In the genomic region with DNA sequence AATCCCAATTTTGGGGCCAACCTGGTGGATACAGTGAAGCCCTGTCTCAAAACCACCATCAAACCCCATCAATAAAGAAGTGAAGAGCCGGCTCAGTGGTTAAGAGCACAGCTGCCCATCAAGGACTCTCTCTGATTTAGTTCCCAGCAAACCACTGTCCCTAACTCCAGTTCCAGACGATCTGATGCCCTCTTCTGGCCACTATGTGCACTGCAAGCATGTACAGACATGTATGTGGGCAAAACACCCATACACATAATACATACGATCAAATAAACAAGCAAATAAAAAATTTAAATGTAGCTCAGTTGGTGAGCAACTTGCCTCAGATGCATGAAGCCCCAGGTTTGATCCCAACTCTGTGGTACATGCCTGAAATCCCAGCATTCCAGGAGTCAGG, we compare ENCODE assay signal across 8 mouse cellular contexts.
DNase-seq lines count a peak whose midpoint lies in the region; ATAC-seq and TF ChIP-seq lines count a peak whose summit lies in the region.

No protein-coding gene starts in this region.

- peak; percentile 17 for DNase-seq in embryo, embryonic 10.5 days (ENCODE audit: low spot score)
- DNase-seq in embryo, embryonic 11 days: no peak
- DNase-seq in midbrain, postnatal 0 days (ENCODE audit: low spot score): no peak
- peak; percentile 41 for DNase-seq in brain, adult 2 months (ENCODE audit: low read depth, low spot score)
- DNase-seq in left cerebral cortex, adult 9 months (ENCODE audit: low spot score in 2 of 2): no peak

- TF ChIP-seq CTCF in midbrain, postnatal 0 days (IDR thresholded peaks at IDR 0.05): peak; percentile 64

- no peaks in the 10 kb centered on the region for H3K9me3 ChIP-seq in midbrain, postnatal 0 days (ENCODE audit: low read length)
- H3K9me3 ChIP-seq in midbrain, embryonic 13.5 days: 0 out of 2 replicates have a peak, but pooled peaks cover 5% of the 10 kb centered on the region
- H3K9me3 ChIP-seq in hindbrain, embryonic 12.5 days (replicated peaks): no peaks in the 10 kb centered on the region

- peaks cover 16% of the 10 kb centered on the region for H3K36me3 ChIP-seq in midbrain, postnatal 0 days (ENCODE audit: insufficient read depth, low read length)
- H3K36me3 ChIP-seq in midbrain, embryonic 13.5 days: peaks cover 58% of the 10 kb centered on the region
- H3K36me3 ChIP-seq in macrophage (ENCODE audit: inconsistent target): peaks cover 48% of the 10 kb centered on the region
- peaks cover 48% of the 10 kb centered on the region for H3K36me3 ChIP-seq in hindbrain, embryonic 12.5 days

- H3K27ac ChIP-seq in midbrain, postnatal 0 days (ENCODE audit: low read depth, low read length): no peak overlapping the region
- H3K27ac ChIP-seq in midbrain, embryonic 13.5 days: no peak overlapping the region
- H3K27ac ChIP-seq in macrophage: peak overlapping the region; percentile 66; the same call in 1 of the 2 replicates
- H3K27ac ChIP-seq in hindbrain, embryonic 12.5 days: no peak overlapping the region

- WGBS in midbrain, postnatal 0 days: 80% methylated on average over 3 of the region's 3 CpGs
- WGBS in midbrain, embryonic 13.5 days: 78% methylated on average over 3 of the region's 3 CpGs
- WGBS in macrophage (ENCODE audit: missing documents): 77% methylated on average over 3 of the region's 3 CpGs
- WGBS in hindbrain, embryonic 12.5 days: 82% methylated on average over 3 of the region's 3 CpGs

- H3K79me2 ChIP-seq in macrophage (ENCODE audit: inconsistent target): peaks cover 61% of the 10 kb centered on the region

- no peaks in the 10 kb centered on the region for H3K27me3 ChIP-seq in midbrain, postnatal 0 days (ENCODE audit: insufficient read depth, low read length)
- no peaks in the 10 kb centered on the region for H3K27me3 ChIP-seq in midbrain, embryonic 13.5 days
- H3K27me3 ChIP-seq in hindbrain, embryonic 12.5 days: no peaks in the 10 kb centered on the region

- H3K4me3 ChIP-seq in midbrain, postnatal 0 days (ENCODE audit: low read depth, low read length): no peak overlapping the region
- H3K4me3 ChIP-seq in midbrain, embryonic 13.5 days (replicated peaks): no peak overlapping the region
- no peak overlapping the region for H3K4me3 ChIP-seq in macrophage (ENCODE audit: inconsistent target)
- H3K4me3 ChIP-seq in hindbrain, embryonic 12.5 days: no peak overlapping the region

- no peak overlapping the region for H3K4me2 ChIP-seq in midbrain, postnatal 0 days (ENCODE audit: low read depth, low read length, poor library complexity, severe bottlenecking)
- no peak overlapping the region for H3K4me2 ChIP-seq in midbrain, embryonic 13.5 days (replicated peaks)
- H3K4me2 ChIP-seq in hindbrain, embryonic 12.5 days (replicated peaks): no peak overlapping the region

- no peak overlapping the region for H3K9ac ChIP-seq in midbrain, postnatal 0 days (replicated peaks; ENCODE audit: low read length, poor library complexity, severe bottlenecking)
- no peak overlapping the region for H3K9ac ChIP-seq in midbrain, embryonic 13.5 days (replicated peaks)
- H3K9ac ChIP-seq in hindbrain, embryonic 12.5 days: no peak overlapping the region

- ATAC-seq in midbrain, postnatal 0 days (ENCODE audit: low FRiP score): no peak
- ATAC-seq in midbrain, embryonic 13.5 days: no peak
- ATAC-seq in hindbrain, embryonic 12.5 days (ENCODE audit: low FRiP score): no peak

- H3K4me1 ChIP-seq in midbrain, postnatal 0 days (ENCODE audit: insufficient read depth, low read length): no peaks in the 10 kb centered on the region
- peaks cover 5% of the 10 kb centered on the region for H3K4me1 ChIP-seq in midbrain, embryonic 13.5 days (replicated peaks)
- H3K4me1 ChIP-seq in hindbrain, embryonic 12.5 days: peaks cover 5% of the 10 kb centered on the region

Comparison
In these comparisons a context has a peak if more than half of its experiments do, and no peak if none do; other contexts are left out.
1. DNase-seq: peak in embryo, embryonic 10.5 days (single experiment) and brain, adult 2 months (single experiment); none in embryo, embryonic 11 days (single experiment), midbrain, postnatal 0 days (single experiment) and left cerebral cortex, adult 9 months (0 of 2).